Mouse (Mus musculus): Measurements from ENCODE around the gene Mx1. TPM values are rescaled to one million over a fixed set of nuclear protein-coding genes. Genes with fewer than 3 reads are reported as not detected.

Gene Mx1
- total and polyA plus RNA-seq, 2 experiments from 2014 or later: 0.22 to 0.80 TPM

DNA sequence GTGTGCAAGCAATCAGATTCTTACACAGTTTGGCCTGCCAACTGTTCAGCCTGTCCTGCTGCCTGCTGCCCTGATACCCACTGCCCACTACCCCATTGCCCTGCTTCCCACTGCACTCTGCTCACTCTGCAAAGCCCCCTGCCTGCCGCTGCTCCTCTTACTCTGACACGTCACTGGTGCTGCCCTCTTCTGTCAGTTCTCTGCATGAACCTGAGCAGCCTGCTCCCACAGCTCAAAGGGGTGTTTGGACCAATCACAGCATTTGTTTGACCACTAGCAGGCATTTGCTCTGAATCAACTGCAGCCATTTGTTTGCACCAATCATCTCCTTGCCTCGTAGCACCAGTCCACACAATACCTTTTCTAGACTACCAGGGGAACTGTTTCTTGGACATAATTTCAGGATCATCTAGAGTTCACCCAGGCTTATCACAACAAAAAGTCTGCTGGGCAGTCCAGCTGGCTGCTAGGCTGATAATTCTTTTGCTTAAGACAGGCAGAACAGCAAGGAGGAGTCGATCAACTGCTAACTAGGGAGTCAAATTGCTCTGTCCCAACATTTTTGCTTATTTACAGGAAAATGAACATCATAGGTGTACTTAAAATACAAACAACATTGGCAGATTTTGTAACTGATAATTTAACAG, 44.7 kb downstream of the Mx1 start:
- H3K9me3 ChIP-seq (replicated peaks; ENCODE audit: control insufficient read depth, low read length): no peaks in the 10 kb centered on the region
- WGBS: 11% methylated on average over 4 of the region's 4 CpGs
- ATAC-seq (ENCODE audit: insufficient read depth, low read depth) (peak; percentile 72), DNase-seq (ENCODE audit: low spot score) (peak; percentile 69)
- no peak overlapping the region for H3K4me2 ChIP-seq (ENCODE audit: low read depth, low read length)
- H3K27me3 ChIP-seq (ENCODE audit: control insufficient read depth, insufficient read depth, low read length): no peaks in the 10 kb centered on the region
- no peak overlapping the region for H3K27ac ChIP-seq (ENCODE audit: low read depth)
- H3K36me3 ChIP-seq (replicated peaks; ENCODE audit: control insufficient read depth, insufficient read depth, low read length): no peaks in the 10 kb centered on the region
- TF ChIP-seq CTCF (IDR thresholded peaks at IDR 0.05; ENCODE audit: low read depth): peak; percentile 78
- no peak for TF ChIP-seq EP300 (IDR thresholded peaks at IDR 0.05; ENCODE audit: low read depth)
- 0 out of 2 replicates have a peak, but pooled peaks cover 6% of the 10 kb centered on the region for H3K4me1 ChIP-seq (ENCODE audit: control insufficient read depth, insufficient read depth)
- no peak overlapping the region for H3K4me3 ChIP-seq (ENCODE audit: low read depth, low read length)
- H3K9ac ChIP-seq (replicated peaks; ENCODE audit: low read depth, low read length): no peak overlapping the region

GRCm38 (mm10) chr16:97405476-97406012, 57.2 kb downstream of the Mx1 start:
- H3K4me2 ChIP-seq (ENCODE audit: low read depth, low read length): no peak overlapping the region
- no peak overlapping the region for H3K4me3 ChIP-seq (ENCODE audit: low read depth, low read length)
- H3K27ac ChIP-seq (ENCODE audit: low read depth): no peak overlapping the region
- H3K36me3 ChIP-seq (replicated peaks; ENCODE audit: control insufficient read depth, insufficient read depth, low read length): no peaks in the 10 kb centered on the region; the same call in 1 of the 2 replicates
- 86% methylated on average over 5 of the region's 5 CpGs for WGBS
- no peaks in the 10 kb centered on the region for H3K27me3 ChIP-seq (ENCODE audit: control insufficient read depth, insufficient read depth, low read length)
- DNase-seq (ENCODE audit: low spot score) (no peak), ATAC-seq (ENCODE audit: insufficient read depth, low read depth) (no peak)
- no peaks in the 10 kb centered on the region for H3K9me3 ChIP-seq (replicated peaks; ENCODE audit: control insufficient read depth, low read length)
- no peaks in the 10 kb centered on the region for H3K4me1 ChIP-seq (ENCODE audit: control insufficient read depth, insufficient read depth)
- TF ChIP-seq EP300 (IDR thresholded peaks at IDR 0.05; ENCODE audit: low read depth) (no peak), CTCF (IDR thresholded peaks at IDR 0.05; ENCODE audit: low read depth) (no peak)
- no peak overlapping the region for H3K9ac ChIP-seq (replicated peaks; ENCODE audit: low read depth, low read length)

- no peak overlapping the region for H3K4me2 ChIP-seq (ENCODE audit: low read depth, low read length)
- no peaks in the 10 kb centered on the region for H3K27me3 ChIP-seq (ENCODE audit: control insufficient read depth, insufficient read depth, low read length)
- TF ChIP-seq CTCF (IDR thresholded peaks at IDR 0.05; ENCODE audit: low read depth) (no peak), EP300 (IDR thresholded peaks at IDR 0.05; ENCODE audit: low read depth) (no peak)
- ATAC-seq (ENCODE audit: insufficient read depth, low read depth) (no peak), DNase-seq (ENCODE audit: low spot score) (no peak)
- no peak overlapping the region for H3K9ac ChIP-seq (replicated peaks; ENCODE audit: low read depth, low read length)
- H3K9me3 ChIP-seq (replicated peaks; ENCODE audit: control insufficient read depth, low read length): no peaks in the 10 kb centered on the region
- H3K36me3 ChIP-seq (replicated peaks; ENCODE audit: control insufficient read depth, insufficient read depth, low read length): no peaks in the 10 kb centered on the region; the same call in 1 of the 2 replicates
- H3K4me1 ChIP-seq (ENCODE audit: control insufficient read depth, insufficient read depth): no peaks in the 10 kb centered on the region
- no peak overlapping the region for H3K27ac ChIP-seq (ENCODE audit: low read depth)
- no peak overlapping the region for H3K4me3 ChIP-seq (ENCODE audit: low read depth, low read length)
- WGBS: 60% methylated on average over 4 of the region's 4 CpGs
Observed at GRCm38 (mm10) chr16:97402213-97402785, 60.4 kb downstream of the Mx1 start.

- Histone ChIP-seq H3K9me3 (replicated peaks; ENCODE audit: control insufficient read depth, low read length) (no peaks in the 10 kb centered on the region), H3K36me3 (replicated peaks; ENCODE audit: control insufficient read depth, insufficient read depth, low read length) (no peaks in the 10 kb centered on the region; the same call in 1 of the 2 replicates), H3K4me1 (ENCODE audit: control insufficient read depth, insufficient read depth) (no peaks in the 10 kb centered on the region), H3K9ac (replicated peaks; ENCODE audit: low read depth, low read length) (no peak overlapping the region), H3K4me2 (ENCODE audit: low read depth, low read length) (no peak overlapping the region), H3K27ac (ENCODE audit: low read depth) (no peak overlapping the region), H3K4me3 (ENCODE audit: low read depth, low read length) (no peak overlapping the region), H3K27me3 (ENCODE audit: control insufficient read depth, insufficient read depth, low read length) (no peaks in the 10 kb centered on the region)
- ATAC-seq (ENCODE audit: insufficient read depth, low read depth) (no peak), DNase-seq (ENCODE audit: low spot score) (no peak)
- TF ChIP-seq EP300 (IDR thresholded peaks at IDR 0.05; ENCODE audit: low read depth) (no peak), CTCF (IDR thresholded peaks at IDR 0.05; ENCODE audit: low read depth) (no peak)
Observed at GRCm38 (mm10) chr16:97401741-97402140, 61.0 kb downstream of the Mx1 start.

DNA sequence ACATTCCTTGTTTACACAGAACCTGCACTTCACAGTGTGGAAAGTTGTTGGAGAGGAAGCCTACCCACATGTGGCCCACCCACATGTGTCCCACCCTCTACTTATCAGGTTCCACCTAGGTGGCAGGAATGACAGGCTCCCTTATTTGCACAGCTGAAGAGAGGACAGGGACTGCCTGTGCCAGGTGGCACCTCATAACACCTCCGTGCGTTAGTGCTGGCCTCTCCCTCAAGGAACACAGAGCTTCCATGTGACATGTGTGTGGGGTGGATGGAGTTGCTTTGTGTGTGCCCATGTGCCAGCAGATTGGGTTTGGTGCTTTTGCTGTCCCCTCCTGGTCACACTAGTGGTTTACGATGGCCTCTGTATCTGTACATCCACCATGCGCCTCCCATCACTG, 62.7 kb downstream of the Mx1 start:
- no peak for ATAC-seq (ENCODE audit: insufficient read depth, low read depth)
- H3K4me1 ChIP-seq (ENCODE audit: control insufficient read depth, insufficient read depth): no peaks in the 10 kb centered on the region
- H3K27ac ChIP-seq (ENCODE audit: low read depth): no peak overlapping the region
- no peak overlapping the region for H3K9ac ChIP-seq (replicated peaks; ENCODE audit: low read depth, low read length)
- no peaks in the 10 kb centered on the region for H3K9me3 ChIP-seq (replicated peaks; ENCODE audit: control insufficient read depth, low read length)
- no peaks in the 10 kb centered on the region; the same call in 1 of the 2 replicates for H3K36me3 ChIP-seq (replicated peaks; ENCODE audit: control insufficient read depth, insufficient read depth, low read length)
- no peaks in the 10 kb centered on the region for H3K27me3 ChIP-seq (ENCODE audit: control insufficient read depth, insufficient read depth, low read length)
- 86% methylated on average over 4 of the region's 4 CpGs for WGBS
- DNase-seq (ENCODE audit: low spot score): no peak
- no peak overlapping the region for H3K4me2 ChIP-seq (ENCODE audit: low read depth, low read length)
- no peak overlapping the region for H3K4me3 ChIP-seq (ENCODE audit: low read depth, low read length)
- no peak for TF ChIP-seq EP300 (IDR thresholded peaks at IDR 0.05; ENCODE audit: low read depth)
- TF ChIP-seq CTCF (IDR thresholded peaks at IDR 0.05; ENCODE audit: low read depth): no peak
